Mouse (Mus musculus): Measurements from ENCODE around the gene Klk4. TPM values are rescaled to one million over a fixed set of nuclear protein-coding genes. Genes with fewer than 3 reads are reported as not detected.

Klk4 gene
- polyA plus RNA-seq, 1 experiment from 2014 or later: not detected

GRCm38 (mm10) chr7:43882811-43883210 is 1.9 kb downstream of the Klk4 start:
- Histone ChIP-seq H3K79me2 (ENCODE audit: inconsistent target) (no peaks in the 10 kb centered on the region), H3K27ac (no peak overlapping the region), H3K36me3 (ENCODE audit: inconsistent target) (no peaks in the 10 kb centered on the region), H3K4me3 (ENCODE audit: inconsistent target) (no peak overlapping the region)
- 16% methylated on average over 4 of the region's 4 CpGs for WGBS (ENCODE audit: missing documents)

- Histone ChIP-seq H3K27ac (no peak overlapping the region), H3K79me2 (ENCODE audit: inconsistent target) (no peaks in the 10 kb centered on the region), H3K36me3 (ENCODE audit: inconsistent target) (no peaks in the 10 kb centered on the region), H3K4me3 (ENCODE audit: inconsistent target) (no peak overlapping the region)
- 12% methylated on average over 14 of the region's 14 CpGs for WGBS (ENCODE audit: missing documents)
Observed at GRCm38 (mm10) chr7:43883547-43883946, 2.6 kb downstream of the Klk4 start.

- Histone ChIP-seq H3K79me2 (ENCODE audit: inconsistent target) (no peaks in the 10 kb centered on the region), H3K4me3 (ENCODE audit: inconsistent target) (no peak overlapping the region), H3K27ac (no peak overlapping the region), H3K36me3 (ENCODE audit: inconsistent target) (no peaks in the 10 kb centered on the region)
- WGBS (ENCODE audit: missing documents): 65% methylated on average over 5 of the region's 5 CpGs
Observed at GRCm38 (mm10) chr7:43891365-43891764, 10.4 kb downstream of the Klk4 start.

GRCm38 (mm10) chr7:43891788-43892187 is 10.8 kb downstream of the Klk4 start:
- Histone ChIP-seq H3K4me3 (ENCODE audit: inconsistent target) (no peak overlapping the region), H3K36me3 (ENCODE audit: inconsistent target) (no peaks in the 10 kb centered on the region), H3K79me2 (ENCODE audit: inconsistent target) (no peaks in the 10 kb centered on the region), H3K27ac (no peak overlapping the region)
- WGBS (ENCODE audit: missing documents): 73% methylated on average over 3 of the region's 3 CpGs

- no peak overlapping the region for H3K4me3 ChIP-seq (ENCODE audit: inconsistent target)
- WGBS (ENCODE audit: missing documents): 38% methylated on average over 1 of the region's 1 CpGs
Observed at GRCm38 (mm10) chr7:43894836-43895235, 13.9 kb downstream of the Klk4 start.

GRCm38 (mm10) chr7:43914821-43915220 is 33.9 kb downstream of the Klk4 start:
- no peaks in the 10 kb centered on the region for H3K79me2 ChIP-seq (ENCODE audit: inconsistent target)
- no peak overlapping the region for H3K27ac ChIP-seq
- no peaks in the 10 kb centered on the region for H3K36me3 ChIP-seq (ENCODE audit: inconsistent target)
- H3K4me3 ChIP-seq (ENCODE audit: inconsistent target): no peak overlapping the region
- WGBS (ENCODE audit: missing documents): 64% methylated on average over 9 of the region's 9 CpGs

More at GRCm38 (mm10) chr7:43894836-43895235, 13.9 kb downstream of the Klk4 start:
- H3K36me3 ChIP-seq (ENCODE audit: inconsistent target): no peaks in the 10 kb centered on the region
- no peak overlapping the region for H3K27ac ChIP-seq
- no peaks in the 10 kb centered on the region for H3K79me2 ChIP-seq (ENCODE audit: inconsistent target)

GRCm38 (mm10) chr7:43918426-43918825 is 37.5 kb downstream of the Klk4 start:
- no peaks in the 10 kb centered on the region for H3K79me2 ChIP-seq (ENCODE audit: inconsistent target)
- H3K36me3 ChIP-seq (ENCODE audit: inconsistent target): no peaks in the 10 kb centered on the region
- H3K4me3 ChIP-seq (ENCODE audit: inconsistent target): no peak overlapping the region
- 82% methylated on average over 13 of the region's 13 CpGs for WGBS (ENCODE audit: missing documents)
- no peak overlapping the region for H3K27ac ChIP-seq

- no peaks in the 10 kb centered on the region for H3K79me2 ChIP-seq (ENCODE audit: inconsistent target)
- H3K4me3 ChIP-seq (ENCODE audit: inconsistent target): no peak overlapping the region
- no peaks in the 10 kb centered on the region for H3K36me3 ChIP-seq (ENCODE audit: inconsistent target)
- WGBS (ENCODE audit: missing documents): 76% methylated on average over 8 of the region's 8 CpGs
- H3K27ac ChIP-seq: no peak overlapping the region
Observed at GRCm38 (mm10) chr7:43918871-43919270, 37.9 kb downstream of the Klk4 start.

GRCm38 (mm10) chr7:43919559-43920451 is 38.8 kb downstream of the Klk4 start:
- H3K4me3 ChIP-seq (ENCODE audit: inconsistent target): no peak overlapping the region
- peak overlapping the region; percentile 87 for H3K27ac ChIP-seq
- H3K36me3 ChIP-seq (ENCODE audit: inconsistent target): no peaks in the 10 kb centered on the region
- 21% methylated on average over 14 of the region's 14 CpGs for WGBS (ENCODE audit: missing documents)
- H3K79me2 ChIP-seq (ENCODE audit: inconsistent target): no peaks in the 10 kb centered on the region

GRCm38 (mm10) chr7:43920582-43920981 is 39.6 kb downstream of the Klk4 start:
- 3% methylated on average over 3 of the region's 3 CpGs for WGBS (ENCODE audit: missing documents)
- Histone ChIP-seq H3K27ac (peak overlapping the region; percentile 87), H3K4me3 (ENCODE audit: inconsistent target) (no peak overlapping the region), H3K36me3 (ENCODE audit: inconsistent target) (no peaks in the 10 kb centered on the region), H3K79me2 (ENCODE audit: inconsistent target) (no peaks in the 10 kb centered on the region)

GRCm38 (mm10) chr7:43921087-43921486 is 40.1 kb downstream of the Klk4 start:
- 12% methylated on average over 6 of the region's 6 CpGs for WGBS (ENCODE audit: missing documents)
- Histone ChIP-seq H3K4me3 (ENCODE audit: inconsistent target) (no peak overlapping the region), H3K27ac (peak overlapping the region; percentile 87)

GRCm38 (mm10) chr7:43921941-43922340 is 41.0 kb downstream of the Klk4 start:
- WGBS (ENCODE audit: missing documents): 96% methylated on average over 2 of the region's 2 CpGs
- peak overlapping the region; percentile 87; the same call in 1 of the 2 replicates for H3K27ac ChIP-seq
- no peaks in the 10 kb centered on the region for H3K36me3 ChIP-seq (ENCODE audit: inconsistent target)
- H3K4me3 ChIP-seq (ENCODE audit: inconsistent target): no peak overlapping the region
- no peaks in the 10 kb centered on the region for H3K79me2 ChIP-seq (ENCODE audit: inconsistent target)

More at GRCm38 (mm10) chr7:43921087-43921486, 40.1 kb downstream of the Klk4 start:
- Histone ChIP-seq H3K36me3 (ENCODE audit: inconsistent target) (no peaks in the 10 kb centered on the region), H3K79me2 (ENCODE audit: inconsistent target) (no peaks in the 10 kb centered on the region)

GRCm38 (mm10) chr7:43925985-43926384 is 45.0 kb downstream of the Klk4 start:
- H3K79me2 ChIP-seq (ENCODE audit: inconsistent target): no peaks in the 10 kb centered on the region
- H3K36me3 ChIP-seq (ENCODE audit: inconsistent target): no peaks in the 10 kb centered on the region
- H3K27ac ChIP-seq: no peak overlapping the region
- WGBS (ENCODE audit: missing documents): 90% methylated on average over 4 of the region's 5 CpGs
- H3K4me3 ChIP-seq (ENCODE audit: inconsistent target): no peak overlapping the region

- Histone ChIP-seq H3K79me2 (ENCODE audit: inconsistent target) (no peaks in the 10 kb centered on the region), H3K36me3 (ENCODE audit: inconsistent target) (no peaks in the 10 kb centered on the region), H3K4me3 (ENCODE audit: inconsistent target) (no peak overlapping the region), H3K27ac (no peak overlapping the region)
- WGBS (ENCODE audit: missing documents): 61% methylated on average over 4 of the region's 4 CpGs
Observed at GRCm38 (mm10) chr7:43928521-43928920, 47.6 kb downstream of the Klk4 start.

GRCm38 (mm10) chr7:43932337-43932736 is 51.4 kb downstream of the Klk4 start:
- Histone ChIP-seq H3K27ac (no peak overlapping the region), H3K36me3 (ENCODE audit: inconsistent target) (no peaks in the 10 kb centered on the region), H3K4me3 (ENCODE audit: inconsistent target) (no peak overlapping the region), H3K79me2 (ENCODE audit: inconsistent target) (no peaks in the 10 kb centered on the region)
- 88% methylated on average over 4 of the region's 4 CpGs for WGBS (ENCODE audit: missing documents)

Data from macrophage (primary cell).